Mouse (Mus musculus) lung, embryonic 14.5 days (tissue): ENCODE data around the gene Plscr3. TPM values are rescaled to one million over a fixed set of nuclear protein-coding genes. Genes with fewer than 3 reads are reported as not detected.

ENCODE experiments used
- ATAC-seq: fragments of 200-750 bp; cut with Nextera tagmentation; 2 replicates; pipeline ENCODE4 v1.8.0; 2017; ENCODE audit warnings: mild to moderate bottlenecking, moderate TSS enrichment, moderate library complexity; ENCODE audit not compliant: insufficient read depth
- DNase-seq: peaks from one replicate; pipeline ENCODE4 v3.0.0-alpha.2; 2015
- H3K27ac ChIP-seq: fragments of 300-500 bp; sonication (generic); 2 replicates; pipeline ENCODE4 v1.5.1; 2014; ENCODE audit warnings: low read depth, mild to moderate bottlenecking, moderate library complexity
- H3K27me3 ChIP-seq: fragments of 300-500 bp; sonication (generic); 2 replicates; pipeline ENCODE4 v1.6.1; 2014; ENCODE audit warnings: low read length, control low read depth; ENCODE audit not compliant: insufficient read depth
- H3K36me3 ChIP-seq: fragments of 300-500 bp; sonication (generic); 2 replicates; pipeline ENCODE4 v1.6.1; 2014; ENCODE audit warnings: control low read depth; ENCODE audit not compliant: insufficient read depth
- H3K4me1 ChIP-seq: fragments of 300-500 bp; sonication (generic); 2 replicates; pipeline ENCODE4 v1.6.1; 2014; ENCODE audit warnings: antibody characterized with exemption, control low read depth; ENCODE audit not compliant: insufficient read depth
- H3K4me2 ChIP-seq: fragments of 300-500 bp; sonication (generic); 2 replicates; pipeline ENCODE4 v1.6.1; 2014; ENCODE audit warnings: mild to moderate bottlenecking
- H3K4me3 ChIP-seq: fragments of 300-500 bp; sonication (generic); 2 replicates; pipeline ENCODE4 v1.5.1; 2014; ENCODE audit warnings: low read depth, low read length
- H3K9ac ChIP-seq: fragments of 300-500 bp; sonication (generic); 2 replicates; pipeline ENCODE4 v1.6.1; 2014
- H3K9me3 ChIP-seq: fragments of 300-500 bp; sonication (generic); 2 replicates; pipeline ENCODE4 v1.6.1; 2016; ENCODE audit warnings: low read depth, low read length, control low read depth
- CTCF ChIP-seq: IDR thresholded peaks from 2 replicates; pipeline ENCODE4 v1.5.1; 2016; ENCODE audit warnings: antibody characterized with exemption, low read depth
- WGBS: fragments of 180-500 bp; shearing (Covaris S2); extraction: QIAGEN DNeasy Blood & Tissue Kit; methylation state at CpG from one replicate; pipeline ENCODE4 v1.1.7; 2014; 5-methylcytosine and 5-hydroxymethylcytosine counted together
- polyA plus RNA-seq: library from polyadenylated mRNA; unstranded; fragments of >200 nt; fragmentation: Nextera tagmentation; extraction: Ambion mirVana; gene quantifications from 2 replicates; pipeline ENCODE4 v1.2.1, GENCODE M21; 2014

Plscr3 gene
- polyA plus RNA-seq, 1 experiment from 2014 or later: 115 TPM

DNA sequence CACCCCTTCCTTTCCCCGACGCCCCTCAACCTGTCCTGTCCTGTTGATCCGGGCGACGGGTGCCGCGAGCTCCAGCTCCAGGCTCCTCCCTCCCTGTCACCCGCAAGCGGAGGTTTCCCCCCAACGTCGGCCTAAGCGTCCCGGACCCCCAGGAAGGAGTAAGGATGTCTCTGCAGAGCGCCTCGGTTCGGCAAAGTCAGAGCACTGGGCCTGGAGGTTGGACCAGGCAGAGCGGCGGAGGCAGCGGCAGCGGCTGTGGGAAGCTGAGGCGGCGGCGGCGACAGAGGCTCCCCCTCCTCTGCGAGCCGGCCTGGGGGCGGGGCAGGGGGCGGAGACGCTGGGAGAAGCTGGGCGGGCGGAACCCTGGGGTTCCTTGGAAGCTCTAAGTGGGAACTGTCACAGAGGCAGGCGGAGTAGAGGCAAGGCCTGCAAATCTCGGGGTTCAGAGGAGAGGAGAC is 43.5 kb upstream of the Plscr3 start:
- TF ChIP-seq CTCF: no peak
- peak; percentile 88 for DNase-seq
- ATAC-seq: peak; percentile 13; the same call in 1 of the 2 replicates
- 0% methylated on average over 32 of the region's 33 CpGs for WGBS
- peak overlapping the region; percentile 52 for H3K4me3 ChIP-seq
- H3K27me3 ChIP-seq: peaks cover 45% of the 10 kb centered on the region
- H3K4me2 ChIP-seq: peak overlapping the region; percentile 97
- H3K9ac ChIP-seq: peak overlapping the region; percentile 55
- no peak overlapping the region for H3K27ac ChIP-seq
- H3K4me1 ChIP-seq: peaks cover 40% of the 10 kb centered on the region
- no peaks in the 10 kb centered on the region for H3K36me3 ChIP-seq
- H3K9me3 ChIP-seq: no peaks in the 10 kb centered on the region

DNA sequence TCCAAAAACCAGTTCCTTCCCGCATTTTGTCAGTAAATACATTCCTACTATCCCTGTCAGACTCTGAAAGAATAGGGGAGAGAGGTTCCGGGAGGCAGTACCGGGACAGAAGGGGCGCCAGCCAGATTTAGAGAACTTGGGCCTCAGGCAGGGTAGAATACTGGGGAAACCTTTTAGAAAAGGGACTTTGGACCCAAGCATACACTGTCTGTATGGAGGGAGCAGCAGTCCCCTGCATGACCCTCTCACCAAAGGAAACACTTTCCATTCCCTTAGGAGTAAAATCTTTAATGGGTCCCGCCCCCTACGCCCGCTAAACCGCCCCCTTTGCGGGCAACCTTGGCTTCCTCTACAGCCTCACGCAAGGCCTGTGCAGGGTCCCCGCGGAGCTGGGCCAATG is 42.8 kb upstream of the Plscr3 start:
- H3K9me3 ChIP-seq: no peaks in the 10 kb centered on the region
- no peaks in the 10 kb centered on the region for H3K36me3 ChIP-seq
- ATAC-seq (peak; percentile 8; the same call in 1 of the 2 replicates), DNase-seq (no peak)
- peaks cover 45% of the 10 kb centered on the region for H3K27me3 ChIP-seq
- H3K4me2 ChIP-seq: peak overlapping the region; percentile 97
- H3K4me1 ChIP-seq: peaks cover 40% of the 10 kb centered on the region
- peak overlapping the region; percentile 52 for H3K4me3 ChIP-seq
- WGBS: 3% methylated on average over 12 of the region's 12 CpGs
- peak overlapping the region; percentile 54 for H3K9ac ChIP-seq
- TF ChIP-seq CTCF: no peak
- H3K27ac ChIP-seq: 0 out of 2 replicates have a peak overlapping the region, but pooled peaks have one; percentile 12

DNA sequence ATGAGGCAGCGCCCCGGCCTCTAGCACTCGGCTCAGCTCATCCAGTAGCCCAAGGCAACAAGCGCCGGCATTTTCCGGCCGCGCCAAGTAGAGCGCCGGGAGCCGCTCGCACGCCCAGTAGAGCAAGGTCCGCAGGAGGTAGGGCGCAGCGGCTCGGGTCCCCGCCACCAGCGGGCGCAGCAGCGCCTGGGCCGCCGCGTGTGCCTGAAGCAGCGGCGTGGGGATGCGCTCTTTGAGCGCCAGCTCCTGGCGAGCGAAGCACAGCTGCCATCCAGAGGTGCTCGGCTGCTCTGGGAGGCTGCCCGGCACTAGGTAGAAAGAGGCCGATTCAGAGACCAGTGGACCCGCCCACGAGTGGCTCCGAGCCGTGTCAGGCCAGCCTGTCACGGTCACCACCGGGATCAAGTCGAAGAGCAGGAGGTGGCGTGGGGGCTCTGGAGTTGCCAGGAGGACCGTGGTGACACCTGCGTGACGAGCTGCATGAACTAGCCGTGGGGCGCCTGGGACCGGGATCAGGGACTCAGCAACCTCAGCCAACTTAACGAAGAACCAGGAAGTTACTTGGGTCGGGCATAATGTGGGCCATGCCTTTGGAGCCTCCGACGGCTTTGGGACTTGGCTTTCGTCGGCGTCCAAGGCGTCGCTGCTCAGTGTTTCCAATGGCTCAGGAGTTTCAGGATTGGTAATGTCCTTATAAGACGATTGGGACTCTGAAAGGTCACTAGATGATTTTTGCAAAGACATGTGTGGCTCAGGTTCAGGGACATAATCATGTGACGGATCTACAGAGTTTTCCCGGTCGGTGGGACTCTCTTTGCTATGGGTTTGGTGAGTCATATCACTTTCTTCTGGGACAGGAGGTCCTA is 42.2 kb upstream of the Plscr3 start:
- Histone ChIP-seq H3K4me1 (peaks cover 38% of the 10 kb centered on the region), H3K36me3 (no peaks in the 10 kb centered on the region), H3K27ac (0 out of 2 replicates have a peak overlapping the region, but pooled peaks have one; percentile 6), H3K9me3 (no peaks in the 10 kb centered on the region), H3K4me2 (peak overlapping the region; percentile 97), H3K9ac (peak overlapping the region; percentile 54), H3K4me3 (peak overlapping the region; percentile 52), H3K27me3 (peaks cover 45% of the 10 kb centered on the region)
- peak; percentile 62 for ATAC-seq
- DNase-seq: peak; percentile 88
- peak; percentile 51 for TF ChIP-seq CTCF
- WGBS: 2% methylated on average over 60 of the region's 60 CpGs

DNA sequence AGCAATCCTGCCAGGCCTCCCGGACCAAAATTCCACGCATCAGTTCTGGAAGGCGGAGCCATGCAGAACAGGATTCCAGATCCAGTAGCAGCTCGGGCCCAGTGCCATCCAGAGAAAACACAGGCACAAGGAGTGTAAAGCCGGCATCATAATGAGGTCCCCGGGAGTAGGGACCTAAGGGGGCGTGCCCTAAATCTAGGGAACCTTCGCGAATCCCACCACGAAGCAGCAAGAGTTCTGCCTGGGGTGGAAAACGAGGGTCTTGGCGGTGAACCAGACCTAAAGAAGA is 41.6 kb upstream of the Plscr3 start:
- 11% methylated on average over 12 of the region's 12 CpGs for WGBS
- ATAC-seq (no peak), DNase-seq (peak; percentile 34)
- Histone ChIP-seq H3K27ac (no peak overlapping the region), H3K36me3 (no peaks in the 10 kb centered on the region), H3K4me2 (peak overlapping the region; percentile 97), H3K4me1 (peaks cover 32% of the 10 kb centered on the region), H3K27me3 (peaks cover 45% of the 10 kb centered on the region), H3K9me3 (no peaks in the 10 kb centered on the region), H3K4me3 (peak overlapping the region; percentile 52), H3K9ac (peak overlapping the region; percentile 54)
- no peak for TF ChIP-seq CTCF

DNA sequence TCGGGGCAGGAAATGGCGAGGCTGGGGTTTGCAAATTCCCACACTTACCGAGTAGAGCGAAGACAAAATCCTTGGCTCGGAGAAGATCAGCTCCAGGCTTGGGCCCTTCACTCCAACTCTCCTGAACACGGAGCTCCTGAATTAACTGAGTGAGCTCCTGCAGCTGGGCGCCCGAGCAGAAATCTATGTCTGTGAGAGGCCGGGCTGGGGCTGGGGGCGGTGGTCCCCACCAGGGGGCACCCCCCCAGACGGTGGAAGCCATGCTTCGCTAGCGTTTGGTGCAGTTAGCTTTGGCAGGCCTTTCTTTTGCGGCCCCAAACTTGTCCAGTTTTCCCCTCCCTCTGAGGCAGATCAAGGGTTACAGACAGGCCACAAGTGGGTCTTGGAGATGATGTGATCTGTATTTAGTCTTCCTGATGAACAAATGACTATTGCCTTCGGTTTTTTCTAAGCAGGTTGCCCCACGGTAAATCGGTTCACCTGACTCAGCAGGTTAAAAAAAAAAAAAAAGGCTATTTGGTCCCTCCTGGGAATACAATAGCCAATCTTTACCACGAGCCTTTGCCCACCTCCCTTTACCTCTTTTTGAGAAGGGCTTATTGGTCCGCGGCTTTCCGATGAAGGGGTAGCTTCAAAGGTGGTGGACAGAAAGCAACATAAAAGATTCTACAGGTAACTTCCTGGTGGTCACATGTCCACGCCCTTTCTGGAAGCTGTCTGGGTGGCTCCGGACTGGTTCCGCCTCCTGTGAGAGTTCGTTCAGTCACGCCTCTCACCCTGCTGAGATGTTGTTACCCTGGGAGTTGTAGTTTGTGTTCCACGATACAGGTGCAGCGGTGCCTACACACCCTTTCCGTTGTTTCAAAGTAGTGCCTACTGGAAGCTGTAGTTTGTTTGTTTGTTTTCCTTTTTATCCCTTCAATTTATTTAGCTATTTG is 40.9 kb upstream of the Plscr3 start, which contains the start of gene Tmem102:
TSS of gene Tmem102 (minus strand) at position 653 of the 938 bp plus-strand sequence.
- H3K4me1 ChIP-seq: peaks cover 30% of the 10 kb centered on the region
- H3K36me3 ChIP-seq: no peaks in the 10 kb centered on the region
- peaks cover 43% of the 10 kb centered on the region for H3K27me3 ChIP-seq
- no peak for TF ChIP-seq CTCF
- no peak for ATAC-seq
- H3K9ac ChIP-seq: peak within 1 kb of the TSS; percentile 54
- H3K4me2 ChIP-seq: peak within 1 kb of the TSS; percentile 97
- H3K9me3 ChIP-seq: no peaks in the 10 kb centered on the region
- peak within 1 kb of the TSS; percentile 52 for H3K4me3 ChIP-seq
- no peak within 1 kb of the TSS for H3K27ac ChIP-seq
- WGBS: 9% methylated on average over 29 of the region's 29 CpGs
- DNase-seq: peak; percentile 39

DNA sequence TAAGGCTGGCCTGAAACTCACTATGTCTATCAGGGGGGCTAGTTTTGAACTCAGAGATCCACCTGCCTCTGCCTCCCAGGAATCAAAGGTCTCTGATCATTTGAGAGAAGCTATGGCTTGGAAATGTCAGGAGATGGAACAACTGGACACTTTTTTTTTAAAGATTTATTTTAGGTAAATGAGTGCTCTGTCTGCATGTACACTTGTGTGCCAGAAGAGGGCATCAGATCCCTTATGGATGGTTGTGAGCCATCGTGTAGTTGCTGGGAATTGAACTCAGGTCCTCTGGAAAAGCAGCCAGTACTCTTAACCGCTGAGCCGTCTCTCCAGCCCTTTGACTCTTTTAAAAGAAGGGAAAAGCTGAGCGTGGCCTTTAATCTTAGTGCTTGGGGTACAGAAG is 39.8 kb upstream of the Plscr3 start:
- Histone ChIP-seq H3K4me2 (no peak overlapping the region), H3K27me3 (peaks cover 39% of the 10 kb centered on the region), H3K27ac (no peak overlapping the region), H3K36me3 (no peaks in the 10 kb centered on the region), H3K4me3 (no peak overlapping the region), H3K4me1 (peaks cover 25% of the 10 kb centered on the region), H3K9ac (no peak overlapping the region), H3K9me3 (no peaks in the 10 kb centered on the region)
- 79% methylated on average over 4 of the region's 4 CpGs for WGBS
- ATAC-seq: no peak
- DNase-seq: no peak
- peak; percentile 36; the same call in 1 of the 2 replicates for TF ChIP-seq CTCF
